Mouse (Mus musculus): Measurements from ENCODE around the gene Ndufab1.

DNA sequence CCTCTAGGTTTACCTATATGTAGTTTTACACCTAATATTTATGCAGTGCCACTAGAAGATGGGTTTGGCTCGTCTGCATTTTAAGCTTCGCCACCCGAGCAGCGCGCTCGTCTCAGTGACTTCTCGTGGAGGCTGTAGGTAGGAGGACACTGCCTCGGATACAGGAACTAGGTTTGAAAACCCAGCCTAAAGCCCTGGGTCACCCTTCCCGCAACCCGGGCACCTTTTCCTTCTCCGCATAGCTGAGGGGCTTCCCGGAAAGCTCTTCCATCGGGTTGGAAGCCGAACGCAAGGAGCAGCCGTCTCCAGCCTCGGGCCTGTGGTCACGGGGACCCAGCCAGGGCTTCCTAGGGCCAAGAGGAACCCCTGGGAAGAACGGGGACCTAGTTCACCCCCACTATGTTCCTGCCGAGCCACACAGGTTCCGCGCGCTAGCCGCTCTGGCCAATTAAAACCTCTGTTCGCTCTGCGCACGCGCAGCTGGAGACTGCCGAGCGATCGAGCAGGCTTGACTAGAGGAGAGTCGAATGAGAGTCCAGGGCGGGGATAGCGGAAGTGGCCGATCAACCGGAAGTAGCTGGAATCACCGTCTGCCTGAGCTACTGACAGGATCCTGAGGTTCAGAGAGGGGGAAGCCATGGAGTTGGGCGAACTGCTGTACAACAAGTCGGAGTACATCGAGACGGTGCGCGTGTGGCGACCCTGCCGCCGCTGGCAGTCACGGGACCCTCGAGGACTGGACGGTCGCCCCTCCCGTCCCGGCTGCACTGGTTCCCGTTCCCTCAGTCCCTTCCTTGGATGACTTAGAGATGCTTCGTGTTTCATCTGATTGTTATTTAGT is 31.0 kb upstream of the Ndufab1 start, which contains the start of the genes Palb2 and Dctn5:
- no peak for TF ChIP-seq CTCF (conservative IDR thresholded peaks at IDR 0.05; ENCODE audit: insufficient read depth, insufficient read length, low read depth, low read length)
- TF ChIP-seq POLR2A (IDR thresholded peaks at IDR 0.05; ENCODE audit: low read depth, low read length): peak; percentile 68

All from kidney, adult 2 months (tissue).